Comparison of ENCODE assay signal across 8 mouse cellular contexts in the genomic region with DNA sequence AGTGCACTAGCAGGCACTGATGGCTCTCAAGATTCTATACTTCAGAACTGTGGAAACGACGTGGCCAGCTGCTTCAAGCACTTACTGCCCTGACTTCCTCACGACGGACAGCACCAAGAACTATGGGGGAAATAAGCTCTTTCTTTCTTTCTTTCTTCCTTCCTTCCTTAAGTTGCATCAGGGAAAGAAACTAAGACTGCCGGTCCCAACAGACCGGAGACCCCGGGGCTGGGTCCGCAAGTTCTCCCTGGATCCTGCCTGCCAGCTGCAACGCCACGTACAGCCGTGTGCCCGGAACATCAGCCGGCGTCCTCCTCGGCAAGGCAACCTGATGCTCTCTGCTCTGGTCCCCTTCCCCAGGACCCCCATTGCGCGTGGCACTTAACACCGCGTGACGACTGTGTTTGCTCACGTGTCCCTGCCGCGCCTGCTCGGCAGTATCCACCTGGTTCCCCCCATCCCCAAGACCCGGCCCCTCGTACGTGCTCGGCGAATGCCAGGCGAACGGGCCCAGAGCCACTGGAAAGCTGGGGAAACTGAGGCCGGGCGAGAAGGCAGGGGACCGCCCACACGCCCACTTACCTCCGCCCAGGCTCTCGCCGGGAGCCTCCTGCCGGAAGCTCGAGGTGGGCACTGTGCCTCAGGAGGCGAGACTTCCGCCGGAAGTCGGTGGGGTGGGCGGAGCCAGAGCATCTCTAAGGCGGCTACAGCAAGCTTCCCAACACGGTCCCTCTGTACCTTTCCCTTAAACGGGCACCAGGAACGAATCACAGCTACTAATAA. TPM values are rescaled to one million over a fixed set of nuclear protein-coding genes. Genes with fewer than 3 reads are reported as not detected.
DNase-seq lines count a peak whose midpoint lies in the region; ATAC-seq and TF ChIP-seq lines count a peak whose summit lies in the region.

A gene (minus strand): TSS at position 668 of the 783 bp plus-strand sequence.

- no peak for TF ChIP-seq CTCF in Patski (IDR thresholded peaks at IDR 0.05)

- no peaks in the 10 kb centered on the region for H3K9me3 ChIP-seq in hindbrain, embryonic 14.5 days (ENCODE audit: control insufficient read depth, low read length)

- peaks cover 24% of the 10 kb centered on the region for H3K4me1 ChIP-seq in hindbrain, embryonic 14.5 days (replicated peaks; ENCODE audit: control insufficient read depth, insufficient read depth, low read length)

- CTCF ChIA-PET in Patski (lab: Charles Lee): interaction anchor here (1.2 to 1.8 kb wide), 3 partner anchors 11 to 50 kb away, joined by 3 to 6 read pairs (median 6); no protein-coding TSS in a partner anchor

- under 1% methylated on average over 49 of the region's 49 CpGs for WGBS in hindbrain, embryonic 14.5 days

- in situ Hi-C loops in Patski (cut with MboI; ENCODE audit: low pct_unique_long_range_greater_than_20kb): no loop called here

- H3K9ac ChIP-seq in hindbrain, embryonic 14.5 days: peak within 1 kb of the TSS; percentile 58

- peak; percentile 41 for DNase-seq in Patski (ENCODE audit: low read depth, low spot score)
- DNase-seq in cerebellum, postnatal 14 days: peak; percentile 98
- DNase-seq in frontal cortex, postnatal 25 days (ENCODE audit: low spot score in 2 of 2): peak; percentile 87 to 91
- peak; percentile 96 for DNase-seq in hindbrain, embryonic 14.5 days (ENCODE audit: low spot score)
- DNase-seq in layer of hippocampus, postnatal 36 days: peak; percentile 95 to 97
- peak; percentile 94 for DNase-seq in lung, postnatal 36 days
- DNase-seq in retina, postnatal 7 days (ENCODE audit: low read depth, low spot score): peak; percentile 79
- peak; percentile 84 for DNase-seq in urinary bladder, adult 2 months (ENCODE audit: low spot score)

- POLR2A ChIA-PET in Patski (lab: Charles Lee): interaction anchor here (1.2 kb wide), 1 partner anchor 18 kb away, joined by 4 read pairs; no protein-coding TSS in a partner anchor

- peak within 1 kb of the TSS; percentile 90 for H3K27ac ChIP-seq in hindbrain, embryonic 14.5 days

- ATAC-seq in Patski: peak; percentile 86
- peak; percentile 92 for ATAC-seq in hindbrain, embryonic 14.5 days (ENCODE audit: low FRiP score)

- peaks cover 39% of the 10 kb centered on the region for H3K36me3 ChIP-seq in hindbrain, embryonic 14.5 days (replicated peaks; ENCODE audit: control insufficient read depth, insufficient read depth)

- H3K4me3 ChIP-seq in hindbrain, embryonic 14.5 days (replicated peaks; ENCODE audit: low read length): peak within 1 kb of the TSS; percentile 48

- peak within 1 kb of the TSS; percentile 89 for H3K4me2 ChIP-seq in hindbrain, embryonic 14.5 days (replicated peaks)

- no peaks in the 10 kb centered on the region for H3K27me3 ChIP-seq in Patski
- H3K27me3 ChIP-seq in hindbrain, embryonic 14.5 days (ENCODE audit: control insufficient read depth, insufficient read depth, low read length): no peaks in the 10 kb centered on the region

RNA-seq across cellular contexts. Expression of the gene that starts here (rescaled TPM):
- polyA plus RNA-seq in Patski (2021): 31.2 TPM
- 60.1 and 60.8 TPM in 2 replicates for polyA plus RNA-seq in hindbrain, embryonic 14.5 days (2014; fragmentation: Nextera tagmentation; extraction: Ambion mirVana)
- 10 to 100 TPM; 94.0 to 98.4 TPM for total RNA-seq in layer of hippocampus, postnatal 36 days (2021)
- 36.0 and 36.1 TPM in 2 replicates for polyA plus RNA-seq in urinary bladder, adult 2 months (2012; rRNA removed)

Comparison
In these comparisons a context has a peak if more than half of its experiments do, and no peak if none do; other contexts are left out.
1. Peak in every context shown above with its lines: DNase-seq, ATAC-seq, H3K4me3 ChIP-seq and H3K27ac ChIP-seq.
2. DNase-seq: peak in every context shown above with its lines; median percentile 98 in cerebellum, postnatal 14 days; 96 in hindbrain, embryonic 14.5 days; 96 in layer of hippocampus, postnatal 36 days; 94 in lung, postnatal 36 days; 89 in frontal cortex, postnatal 25 days; 84 in urinary bladder, adult 2 months; 79 in retina, postnatal 7 days; 41 in Patski.